Mouse (Mus musculus): ENCODE results near the gene 9230104L09Rik. TPM values are rescaled to one million over a fixed set of nuclear protein-coding genes. Genes with fewer than 3 reads are reported as not detected.
A peak's percentile ranks its signal among the peaks of the same experiment; 100 is the strongest.

Gene 9230104L09Rik
- not detected in 2 replicates for polyA plus RNA-seq (2015; fragmentation: Nextera tagmentation; extraction: Ambion mirVana)

DNA sequence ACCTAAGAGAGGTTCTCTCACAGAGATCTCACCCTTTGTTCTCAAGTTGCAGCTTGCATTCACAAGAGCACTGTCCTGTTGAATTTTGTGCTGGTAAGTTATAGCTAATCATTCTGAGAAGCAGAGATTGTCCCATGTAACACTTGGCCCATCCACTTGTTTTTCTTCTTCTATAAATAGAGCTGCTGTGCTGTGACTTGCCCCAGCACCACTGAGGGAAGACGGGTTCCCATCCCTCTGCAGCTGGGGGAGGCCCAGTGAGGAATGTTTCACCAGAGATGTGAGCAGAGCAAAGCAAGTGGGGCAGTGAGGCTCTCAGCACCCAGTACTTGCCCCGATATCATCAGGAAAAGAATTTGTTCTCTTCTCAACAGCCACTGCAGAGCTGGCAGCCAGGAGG lies at the start of gene 9230104L09Rik:
TSS of gene 9230104L09Rik (minus strand) at position 73 of the 400 bp plus-strand sequence.
- no peak within 1 kb of the TSS for H3K9ac ChIP-seq (ENCODE audit: low read length)
- peak; percentile 41; the same call in 1 of the 2 replicates for ATAC-seq (ENCODE audit: low read depth)
- H3K4me1 ChIP-seq (replicated peaks; ENCODE audit: control insufficient read depth, insufficient read depth, low read length), result no peaks in the 10 kb centered on the region
- no peaks in the 10 kb centered on the region for H3K9me3 ChIP-seq (ENCODE audit: control insufficient read depth, low read length)
- H3K36me3 ChIP-seq (ENCODE audit: control insufficient read depth, insufficient read depth, low read length), result no peaks in the 10 kb centered on the region
- WGBS, result 30% methylated on average over 2 of the region's 2 CpGs
- no peak within 1 kb of the TSS for H3K4me2 ChIP-seq (ENCODE audit: low read depth, low read length)
- H3K27ac ChIP-seq (ENCODE audit: low read length), result no peak within 1 kb of the TSS
- H3K27me3 ChIP-seq (ENCODE audit: control insufficient read depth, insufficient read depth, low read depth, low read length), result no peaks in the 10 kb centered on the region
- H3K4me3 ChIP-seq (ENCODE audit: low read length), result no peak within 1 kb of the TSS

DNA sequence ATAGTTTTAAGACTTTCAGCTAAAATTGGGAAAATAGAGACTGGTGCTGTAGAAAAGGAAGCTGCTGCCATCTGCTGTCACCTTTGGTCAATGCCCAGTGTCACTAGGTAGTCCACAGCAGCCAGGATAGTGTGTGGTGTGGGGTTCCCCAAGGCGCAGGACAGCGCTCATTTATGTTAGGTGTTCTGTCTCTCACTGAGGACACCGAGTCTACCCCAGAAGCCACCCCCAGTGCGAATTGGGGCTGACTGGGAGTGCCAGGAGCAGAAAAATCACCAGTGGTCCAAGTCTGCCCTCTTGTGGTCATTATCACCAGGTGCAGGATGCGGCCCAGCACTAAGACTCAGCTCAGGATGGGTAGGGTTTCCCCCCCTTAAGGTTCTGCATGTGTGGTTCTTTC lies 37.4 kb upstream of the 9230104L09Rik start:
- H3K36me3 ChIP-seq (ENCODE audit: control insufficient read depth, insufficient read depth, low read length), result no peaks in the 10 kb centered on the region
- H3K27ac ChIP-seq (ENCODE audit: low read length), result no peak overlapping the region
- no peak overlapping the region for H3K4me2 ChIP-seq (ENCODE audit: low read depth, low read length)
- H3K27me3 ChIP-seq (ENCODE audit: control insufficient read depth, insufficient read depth, low read depth, low read length), result no peaks in the 10 kb centered on the region
- no peaks in the 10 kb centered on the region for H3K9me3 ChIP-seq (ENCODE audit: control insufficient read depth, low read length)
- peak; percentile 79 for ATAC-seq (ENCODE audit: low read depth)
- no peak overlapping the region for H3K4me3 ChIP-seq (ENCODE audit: low read length)
- no peak overlapping the region for H3K9ac ChIP-seq (ENCODE audit: low read length)
- H3K4me1 ChIP-seq (replicated peaks; ENCODE audit: control insufficient read depth, insufficient read depth, low read length), result no peaks in the 10 kb centered on the region
- WGBS, result 16% methylated on average over 5 of the region's 5 CpGs

GRCm38 (mm10) chr2:148900305-148900704 lies 35.5 kb upstream of the 9230104L09Rik start:
- no peak overlapping the region for H3K4me2 ChIP-seq (ENCODE audit: low read depth, low read length)
- no peak overlapping the region for H3K4me3 ChIP-seq (ENCODE audit: low read length)
- 53% methylated on average over 4 of the region's 4 CpGs for WGBS
- H3K27me3 ChIP-seq (ENCODE audit: control insufficient read depth, insufficient read depth, low read depth, low read length), result no peaks in the 10 kb centered on the region
- no peak overlapping the region for H3K9ac ChIP-seq (ENCODE audit: low read length)
- no peaks in the 10 kb centered on the region for H3K9me3 ChIP-seq (ENCODE audit: control insufficient read depth, low read length)
- H3K36me3 ChIP-seq (ENCODE audit: control insufficient read depth, insufficient read depth, low read length), result no peaks in the 10 kb centered on the region
- no peak for ATAC-seq (ENCODE audit: low read depth)
- H3K4me1 ChIP-seq (replicated peaks; ENCODE audit: control insufficient read depth, insufficient read depth, low read length), result no peaks in the 10 kb centered on the region
- H3K27ac ChIP-seq (ENCODE audit: low read length), result no peak overlapping the region

DNA sequence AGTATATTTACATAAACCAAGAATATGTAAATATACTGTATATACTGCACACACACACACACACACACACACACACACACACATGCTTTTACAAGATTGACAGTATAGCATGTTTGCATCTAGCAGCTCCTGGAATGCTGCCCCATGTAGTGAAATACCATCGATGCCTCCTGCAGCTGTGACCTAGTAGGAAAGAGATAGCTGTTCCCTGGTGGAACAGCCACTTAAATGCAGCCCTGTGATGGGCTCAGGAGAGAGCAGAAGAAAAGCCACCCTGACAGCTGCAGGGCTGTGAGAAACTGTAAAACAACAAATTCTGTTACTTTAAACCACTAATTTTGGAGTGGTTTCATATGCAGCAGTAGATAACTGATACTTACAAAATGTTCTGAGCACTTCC lies 31.4 kb upstream of the 9230104L09Rik start:
- WGBS, result 56% methylated on average over 1 of the region's 1 CpGs
- no peak overlapping the region for H3K4me2 ChIP-seq (ENCODE audit: low read depth, low read length)
- no peak overlapping the region for H3K27ac ChIP-seq (ENCODE audit: low read length)
- ATAC-seq (ENCODE audit: low read depth), result no peak
- H3K9ac ChIP-seq (ENCODE audit: low read length), result no peak overlapping the region
- no peaks in the 10 kb centered on the region for H3K4me1 ChIP-seq (replicated peaks; ENCODE audit: control insufficient read depth, insufficient read depth, low read length)
- H3K36me3 ChIP-seq (ENCODE audit: control insufficient read depth, insufficient read depth, low read length), result no peaks in the 10 kb centered on the region
- no peaks in the 10 kb centered on the region for H3K9me3 ChIP-seq (ENCODE audit: control insufficient read depth, low read length)
- H3K27me3 ChIP-seq (ENCODE audit: control insufficient read depth, insufficient read depth, low read depth, low read length), result no peaks in the 10 kb centered on the region
- no peak overlapping the region for H3K4me3 ChIP-seq (ENCODE audit: low read length)

GRCm38 (mm10) chr2:148893107-148893506 lies 28.3 kb upstream of the 9230104L09Rik start:
- Histone ChIP-seq H3K4me1 (replicated peaks; ENCODE audit: control insufficient read depth, insufficient read depth, low read length) (no peaks in the 10 kb centered on the region), H3K27ac (ENCODE audit: low read length) (no peak overlapping the region), H3K9ac (ENCODE audit: low read length) (no peak overlapping the region), H3K36me3 (ENCODE audit: control insufficient read depth, insufficient read depth, low read length) (no peaks in the 10 kb centered on the region), H3K9me3 (ENCODE audit: control insufficient read depth, low read length) (no peaks in the 10 kb centered on the region), H3K4me3 (ENCODE audit: low read length) (no peak overlapping the region), H3K4me2 (ENCODE audit: low read depth, low read length) (no peak overlapping the region), H3K27me3 (ENCODE audit: control insufficient read depth, insufficient read depth, low read depth, low read length) (no peaks in the 10 kb centered on the region)
- ATAC-seq (ENCODE audit: low read depth), result no peak

GRCm38 (mm10) chr2:148890021-148890851 lies 25.4 kb upstream of the 9230104L09Rik start:
- H3K4me3 ChIP-seq (ENCODE audit: low read length), result no peak overlapping the region
- no peaks in the 10 kb centered on the region for H3K36me3 ChIP-seq (ENCODE audit: control insufficient read depth, insufficient read depth, low read length)
- no peaks in the 10 kb centered on the region for H3K27me3 ChIP-seq (ENCODE audit: control insufficient read depth, insufficient read depth, low read depth, low read length)
- 0 out of 2 replicates have a peak, but pooled peaks have one; percentile 23 for ATAC-seq (ENCODE audit: low read depth)
- H3K27ac ChIP-seq (ENCODE audit: low read length), result no peak overlapping the region
- H3K4me1 ChIP-seq (replicated peaks; ENCODE audit: control insufficient read depth, insufficient read depth, low read length), result no peaks in the 10 kb centered on the region
- no peaks in the 10 kb centered on the region for H3K9me3 ChIP-seq (ENCODE audit: control insufficient read depth, low read length)
- H3K4me2 ChIP-seq (ENCODE audit: low read depth, low read length), result no peak overlapping the region
- 72% methylated on average over 5 of the region's 5 CpGs for WGBS
- no peak overlapping the region for H3K9ac ChIP-seq (ENCODE audit: low read length)

GRCm38 (mm10) chr2:148889331-148890010 lies 24.6 kb upstream of the 9230104L09Rik start:
- H3K9ac ChIP-seq (ENCODE audit: low read length), result no peak overlapping the region
- H3K9me3 ChIP-seq (ENCODE audit: control insufficient read depth, low read length), result no peaks in the 10 kb centered on the region
- H3K4me3 ChIP-seq (ENCODE audit: low read length), result no peak overlapping the region
- H3K27me3 ChIP-seq (ENCODE audit: control insufficient read depth, insufficient read depth, low read depth, low read length), result no peaks in the 10 kb centered on the region
- no peaks in the 10 kb centered on the region for H3K4me1 ChIP-seq (replicated peaks; ENCODE audit: control insufficient read depth, insufficient read depth, low read length)
- 63% methylated on average over 3 of the region's 3 CpGs for WGBS
- H3K4me2 ChIP-seq (ENCODE audit: low read depth, low read length), result no peak overlapping the region
- ATAC-seq (ENCODE audit: low read depth), result no peak
- H3K36me3 ChIP-seq (ENCODE audit: control insufficient read depth, insufficient read depth, low read length), result no peaks in the 10 kb centered on the region
- no peak overlapping the region for H3K27ac ChIP-seq (ENCODE audit: low read length)

- no peak overlapping the region for H3K27ac ChIP-seq (ENCODE audit: low read length)
- no peaks in the 10 kb centered on the region for H3K36me3 ChIP-seq (ENCODE audit: control insufficient read depth, insufficient read depth, low read length)
- ATAC-seq (ENCODE audit: low read depth), result no peak
- no peaks in the 10 kb centered on the region for H3K27me3 ChIP-seq (ENCODE audit: control insufficient read depth, insufficient read depth, low read depth, low read length)
- H3K4me2 ChIP-seq (ENCODE audit: low read depth, low read length), result no peak overlapping the region
- no peak overlapping the region for H3K4me3 ChIP-seq (ENCODE audit: low read length)
- WGBS, result 70% methylated on average over 3 of the region's 3 CpGs
- H3K9ac ChIP-seq (ENCODE audit: low read length), result no peak overlapping the region
- no peaks in the 10 kb centered on the region for H3K4me1 ChIP-seq (replicated peaks; ENCODE audit: control insufficient read depth, insufficient read depth, low read length)
- no peaks in the 10 kb centered on the region for H3K9me3 ChIP-seq (ENCODE audit: control insufficient read depth, low read length)
Measured at GRCm38 (mm10) chr2:148888872-148889271, 24.0 kb upstream of the 9230104L09Rik start.

- peak; percentile 26; the same call in 1 of the 2 replicates for ATAC-seq (ENCODE audit: low read depth)
- H3K9me3 ChIP-seq (ENCODE audit: control insufficient read depth, low read length), result no peaks in the 10 kb centered on the region
- no peak overlapping the region for H3K27ac ChIP-seq (ENCODE audit: low read length)
- no peaks in the 10 kb centered on the region for H3K27me3 ChIP-seq (ENCODE audit: control insufficient read depth, insufficient read depth, low read depth, low read length)
- H3K4me1 ChIP-seq (replicated peaks; ENCODE audit: control insufficient read depth, insufficient read depth, low read length), result no peaks in the 10 kb centered on the region
- no peaks in the 10 kb centered on the region for H3K36me3 ChIP-seq (ENCODE audit: control insufficient read depth, insufficient read depth, low read length)
- no peak overlapping the region for H3K4me3 ChIP-seq (ENCODE audit: low read length)
- H3K9ac ChIP-seq (ENCODE audit: low read length), result no peak overlapping the region
- no peak overlapping the region for H3K4me2 ChIP-seq (ENCODE audit: low read depth, low read length)
Measured at GRCm38 (mm10) chr2:148884738-148885137, 19.9 kb upstream of the 9230104L09Rik start.

All from lung, embryonic 16.5 days (tissue).